Comparison of ENCODE assay signal across 7 mouse cellular contexts in the genomic region with DNA sequence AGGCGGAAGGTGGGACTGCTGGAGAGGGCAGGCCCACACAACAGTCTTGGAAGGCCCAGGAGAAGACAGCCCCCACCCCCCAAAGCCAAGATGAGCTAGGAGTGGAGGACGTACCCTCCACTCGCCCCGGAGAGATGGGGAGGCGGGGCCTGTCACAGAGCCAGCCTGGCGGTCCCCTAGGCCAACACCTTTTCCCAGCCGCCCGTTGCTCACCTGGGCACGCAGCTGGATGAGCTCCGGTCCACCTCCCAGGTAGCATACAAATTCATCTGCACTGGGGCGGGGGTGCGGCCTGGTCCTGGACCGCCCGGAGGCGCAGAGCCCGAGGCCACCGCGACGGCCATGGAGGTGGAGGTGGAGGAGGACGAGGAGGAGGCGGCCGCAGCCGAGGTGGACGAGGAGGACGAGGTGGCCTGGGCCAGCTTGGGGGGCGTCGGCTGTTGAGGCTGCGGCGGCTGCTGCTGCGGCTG. TPM values are rescaled to one million over a fixed set of nuclear protein-coding genes. Genes with fewer than 3 reads are reported as not detected.
DNase-seq lines count a peak whose midpoint lies in the region; ATAC-seq lines count a peak whose summit lies in the region.

No protein-coding gene starts in this region.

- H3K9ac ChIP-seq in hindbrain, embryonic 14.5 days = peak overlapping the region; percentile 97
- peak overlapping the region; percentile 89 for H3K9ac ChIP-seq in limb, embryonic 11.5 days (ENCODE audit: low read length)
- H3K9ac ChIP-seq in midbrain, embryonic 12.5 days (replicated peaks) = peak overlapping the region; percentile 94
- H3K9ac ChIP-seq in stomach, embryonic 14.5 days (replicated peaks; ENCODE audit: low read depth, low read length) = peak overlapping the region; percentile 92

- H3K4me3 ChIP-seq in hindbrain, embryonic 14.5 days (replicated peaks; ENCODE audit: low read length) = peak overlapping the region; percentile 99
- H3K4me3 ChIP-seq in limb, embryonic 11.5 days (ENCODE audit: low read depth, low read length) = peak overlapping the region; percentile 85
- peak overlapping the region; percentile 94 for H3K4me3 ChIP-seq in midbrain, embryonic 12.5 days
- peak overlapping the region; percentile 81 for H3K4me3 ChIP-seq in stomach, embryonic 14.5 days (ENCODE audit: low read depth, low read length)

- peak; percentile 17 for DNase-seq in T-cell, adult 2 months (ENCODE audit: low spot score)
- peak; percentile 42 for DNase-seq in cerebellum, adult 9-10 months
- peak; percentile 30 for DNase-seq in forelimb bud, embryonic 11.5 days (ENCODE audit: low read depth, low spot score)
- no peak for DNase-seq in hindbrain, embryonic 14.5 days (ENCODE audit: low spot score)
- DNase-seq in limb, embryonic 11.5 days (ENCODE audit: low spot score) = peak; percentile 67

- ATAC-seq in hindbrain, embryonic 14.5 days (ENCODE audit: low FRiP score) = peak; percentile 47
- ATAC-seq in limb, embryonic 11.5 days (ENCODE audit: insufficient number of reproducible peaks, low FRiP score, low TSS enrichment, low read depth) = peak; percentile 63
- peak; percentile 61 for ATAC-seq in midbrain, embryonic 12.5 days (ENCODE audit: low FRiP score, low read depth)
- ATAC-seq in stomach, embryonic 14.5 days (ENCODE audit: insufficient number of reproducible peaks, insufficient read depth, low FRiP score, low read depth) = peak; percentile 57

- H3K9me3 ChIP-seq in hindbrain, embryonic 14.5 days (ENCODE audit: control insufficient read depth, low read length) = no peaks in the 10 kb centered on the region
- H3K9me3 ChIP-seq in limb, embryonic 11.5 days (ENCODE audit: control insufficient read depth, low read length) = no peaks in the 10 kb centered on the region
- H3K9me3 ChIP-seq in midbrain, embryonic 12.5 days = no peaks in the 10 kb centered on the region
- no peaks in the 10 kb centered on the region for H3K9me3 ChIP-seq in stomach, embryonic 14.5 days (ENCODE audit: control insufficient read depth, low read depth, low read length)

- H3K36me3 ChIP-seq in hindbrain, embryonic 14.5 days (replicated peaks; ENCODE audit: control insufficient read depth, insufficient read depth) = peaks cover 36% of the 10 kb centered on the region
- H3K36me3 ChIP-seq in limb, embryonic 11.5 days (ENCODE audit: control insufficient read depth, insufficient read depth, low read length) = peaks cover 13% of the 10 kb centered on the region
- H3K36me3 ChIP-seq in midbrain, embryonic 12.5 days = peaks cover 35% of the 10 kb centered on the region
- H3K36me3 ChIP-seq in stomach, embryonic 14.5 days (ENCODE audit: control insufficient read depth, insufficient read depth, low read length) = peaks cover 25% of the 10 kb centered on the region

- peak overlapping the region; percentile 78 for H3K4me2 ChIP-seq in hindbrain, embryonic 14.5 days (replicated peaks)
- H3K4me2 ChIP-seq in limb, embryonic 11.5 days (ENCODE audit: low read depth, severe bottlenecking) = peak overlapping the region; percentile 88
- H3K4me2 ChIP-seq in midbrain, embryonic 12.5 days (replicated peaks) = peak overlapping the region; percentile 89
- H3K4me2 ChIP-seq in stomach, embryonic 14.5 days (replicated peaks; ENCODE audit: low read depth, low read length) = peak overlapping the region; percentile 62

- H3K27ac ChIP-seq in hindbrain, embryonic 14.5 days = peak overlapping the region; percentile 90
- H3K27ac ChIP-seq in limb, embryonic 11.5 days (replicated peaks; ENCODE audit: low read depth, low read length) = peak overlapping the region; percentile 85; the same call in 1 of the 2 replicates
- peak overlapping the region; percentile 89 for H3K27ac ChIP-seq in midbrain, embryonic 12.5 days (replicated peaks)
- peak overlapping the region; percentile 93 for H3K27ac ChIP-seq in stomach, embryonic 14.5 days (ENCODE audit: low read length)

- H3K4me1 ChIP-seq in hindbrain, embryonic 14.5 days (replicated peaks; ENCODE audit: control insufficient read depth, insufficient read depth, low read length) = peaks cover 18% of the 10 kb centered on the region
- H3K4me1 ChIP-seq in limb, embryonic 11.5 days (ENCODE audit: control insufficient read depth, insufficient read depth, low read length) = peaks cover 14% of the 10 kb centered on the region
- peaks cover 33% of the 10 kb centered on the region for H3K4me1 ChIP-seq in midbrain, embryonic 12.5 days
- H3K4me1 ChIP-seq in stomach, embryonic 14.5 days (ENCODE audit: control insufficient read depth, insufficient read depth, low read length) = peaks cover 20% of the 10 kb centered on the region; the same call in 1 of the 2 replicates

- 0% methylated on average over 28 of the region's 30 CpGs for WGBS in hindbrain, embryonic 14.5 days
- WGBS in limb, embryonic 11.5 days = 0% methylated on average over 20 of the region's 30 CpGs
- WGBS in midbrain, embryonic 12.5 days = 1% methylated on average over 27 of the region's 30 CpGs
- under 1% methylated on average over 30 of the region's 30 CpGs for WGBS in stomach, embryonic 14.5 days

- H3K27me3 ChIP-seq in hindbrain, embryonic 14.5 days (ENCODE audit: control insufficient read depth, insufficient read depth, low read length) = no peaks in the 10 kb centered on the region
- no peaks in the 10 kb centered on the region for H3K27me3 ChIP-seq in limb, embryonic 11.5 days (ENCODE audit: control insufficient read depth, insufficient read depth, low read length)
- H3K27me3 ChIP-seq in midbrain, embryonic 12.5 days = no peaks in the 10 kb centered on the region
- no peaks in the 10 kb centered on the region for H3K27me3 ChIP-seq in stomach, embryonic 14.5 days (ENCODE audit: control insufficient read depth, insufficient read depth, low read length)

RNA-seq across cellular contexts. Expression of a gene that starts 0.6 kb away (rescaled TPM):
- 54.3 and 59.7 TPM in 2 replicates for polyA plus RNA-seq in hindbrain, embryonic 14.5 days (2014; fragmentation: Nextera tagmentation; extraction: Ambion mirVana)
- polyA plus RNA-seq in limb, embryonic 11.5 days (2014; fragmentation: Nextera tagmentation; extraction: Ambion mirVana) = 29.3 and 34.2 TPM in 2 replicates
- polyA plus RNA-seq in midbrain, embryonic 12.5 days (2016; fragmentation: Nextera tagmentation; extraction: Ambion mirVana) = 32.5 and 32.8 TPM in 2 replicates
- polyA plus RNA-seq in stomach, embryonic 14.5 days (2014; fragmentation: Nextera tagmentation; extraction: Ambion mirVana) = 23.5 and 23.7 TPM in 2 replicates

RNA-seq across cellular contexts. Expression of a gene that starts 22.9 kb away (rescaled TPM):
- polyA plus RNA-seq in hindbrain, embryonic 14.5 days (2014; fragmentation: Nextera tagmentation; extraction: Ambion mirVana) = 299 and 305 TPM in 2 replicates
- 405 and 414 TPM in 2 replicates for polyA plus RNA-seq in limb, embryonic 11.5 days (2014; fragmentation: Nextera tagmentation; extraction: Ambion mirVana)
- polyA plus RNA-seq in midbrain, embryonic 12.5 days (2016; fragmentation: Nextera tagmentation; extraction: Ambion mirVana) = 411 and 418 TPM in 2 replicates
- polyA plus RNA-seq in stomach, embryonic 14.5 days (2014; fragmentation: Nextera tagmentation; extraction: Ambion mirVana) = 325 and 343 TPM in 2 replicates

RNA-seq across cellular contexts. Expression of a gene that starts 25.8 kb away (rescaled TPM):
- polyA plus RNA-seq in hindbrain, embryonic 14.5 days (2014; fragmentation: Nextera tagmentation; extraction: Ambion mirVana) = 34.2 and 39.8 TPM in 2 replicates
- 8.6 and 8.8 TPM in 2 replicates for polyA plus RNA-seq in limb, embryonic 11.5 days (2014; fragmentation: Nextera tagmentation; extraction: Ambion mirVana)
- polyA plus RNA-seq in midbrain, embryonic 12.5 days (2016; fragmentation: Nextera tagmentation; extraction: Ambion mirVana) = 20.4 and 24.1 TPM in 2 replicates
- 3.1 and 3.3 TPM in 2 replicates for polyA plus RNA-seq in stomach, embryonic 14.5 days (2014; fragmentation: Nextera tagmentation; extraction: Ambion mirVana)
